Mouse (Mus musculus): Measurements from ENCODE around the gene Dph3. TPM values are rescaled to one million over a fixed set of nuclear protein-coding genes. Genes with fewer than 3 reads are reported as not detected.

The Dph3 gene
- 100 to 1,000 TPM in 1 of 2 experiments, 10 to 100 TPM in 1; 48.8 to 133 TPM for polyA plus RNA-seq (2012; fragmentation: generic; extraction: Trizol)

GRCm38 (mm10) chr14:32085486-32086201 lies at the start of gene Dph3:
Gene Dph3, minus strand, starts transcription at chr14:32085729.

GRCm38 (mm10) chr14:32084761-32085485 lies 606 bp downstream of the Dph3 start, which contains the start of gene Oxnad1:
Gene Oxnad1, plus strand, starts transcription at chr14:32085374.

Other genes starting within 250 kb of the Dph3 start
- gene Galnt15, start 56.7 kb downstream of the Dph3 start, polyA plus RNA-seq (2012; fragmentation: generic; extraction: Trizol): 1 to 10 TPM in 1 of 2 experiments, under 1 TPM in 1; 0.44 to 1.2 TPM
- 1 to 10 TPM; 3.1 to 7.6 TPM for gene Oxnad1, start 355 bp downstream of the Dph3 start, polyA plus RNA-seq (2012; fragmentation: generic; extraction: Trizol)
- not detected for gene Msmb, start 56.3 kb upstream of the Dph3 start, polyA plus RNA-seq (2012; fragmentation: generic; extraction: Trizol)
- gene Ncoa4, start 74.1 kb upstream of the Dph3 start, polyA plus RNA-seq (2012; fragmentation: generic; extraction: Trizol): 10 to 100 TPM in 1 of 2 experiments, 1 to 10 TPM in 1; 1.3 to 13.6 TPM
- gene Timm23, start 116.2 kb upstream of the Dph3 start, polyA plus RNA-seq (2012; fragmentation: generic; extraction: Trizol): 10 to 100 TPM; 84.1 to 95.4 TPM
- 1 to 10 TPM in 1 of 2 experiments, under 1 TPM in 1; 0.34 to 6.4 TPM for gene Parg, start 116.2 kb upstream of the Dph3 start, polyA plus RNA-seq (2012; fragmentation: generic; extraction: Trizol)
- 1 to 10 TPM in 1 of 2 experiments, under 1 TPM in 1; 0.87 to 2.1 TPM for gene Ogdhl, start 236.3 kb upstream of the Dph3 start, polyA plus RNA-seq (2012; fragmentation: generic; extraction: Trizol)